Mouse (Mus musculus) forebrain, embryonic 10.5 days (tissue): ENCODE measurements around the gene Fam234b. TPM values are rescaled to one million over a fixed set of nuclear protein-coding genes. Genes with fewer than 3 reads are reported as not detected.

Experiments used
- DNase-seq: peaks from one replicate; pipeline ENCODE4 v3.0.0-alpha.2; 2017; ENCODE audit warnings: low spot score; ENCODE audit errors: extremely low spot score
- H3K27ac ChIP-seq: fragments of 300-500 bp; sonication (generic); 2 replicates; pipeline ENCODE4 v1.5.1; 2016; ENCODE audit warnings: mild to moderate bottlenecking
- H3K27me3 ChIP-seq: fragments of 300-500 bp; sonication (generic); 2 replicates; pipeline ENCODE4 v1.6.1; 2016; ENCODE audit warnings: mild to moderate bottlenecking; ENCODE audit not compliant: poor library complexity, severe bottlenecking
- H3K36me3 ChIP-seq: fragments of 300-500 bp; sonication (generic); replicated peaks from 2 replicates; pipeline ENCODE4 v1.6.1; 2016; ENCODE audit warnings: mild to moderate bottlenecking, moderate library complexity
- H3K4me1 ChIP-seq: fragments of 300-500 bp; sonication (generic); 2 replicates; pipeline ENCODE4 v1.6.1; 2016
- H3K4me3 ChIP-seq: fragments of 300-500 bp; sonication (generic); 2 replicates; pipeline ENCODE4 v1.5.1; 2016; ENCODE audit warnings: mild to moderate bottlenecking, moderate library complexity
- H3K9me3 ChIP-seq: fragments of 300-500 bp; sonication (generic); 2 replicates; pipeline ENCODE4 v1.6.1; 2016; ENCODE audit warnings: mild to moderate bottlenecking, moderate library complexity
- WGBS: fragments of 180-500 bp; shearing (Covaris S2); methylation state at CpG from one replicate; pipeline ENCODE4 v1.1.7; 2016; 5-methylcytosine and 5-hydroxymethylcytosine counted together
- polyA plus RNA-seq: library from polyadenylated mRNA; unstranded; fragments of >200 nt; fragmentation: Nextera tagmentation; extraction: Ambion mirVana; gene quantifications from 2 replicates; pipeline ENCODE4 v1.2.1, GENCODE M21; 2016

The Fam234b gene
- polyA plus RNA-seq, 1 experiment from 2014 or later: 25.4 TPM

GRCm38 (mm10) chr6:135237326-135237725 lies 39.5 kb downstream of the Fam234b start:
- H3K27ac ChIP-seq: no peak overlapping the region
- no peaks in the 10 kb centered on the region for H3K9me3 ChIP-seq
- DNase-seq: no peak
- WGBS: 86% methylated on average over 14 of the region's 14 CpGs
- 0 out of 2 replicates have a peak, but pooled peaks cover 4% of the 10 kb centered on the region for H3K4me1 ChIP-seq
- no peaks in the 10 kb centered on the region for H3K27me3 ChIP-seq
- peaks cover 23% of the 10 kb centered on the region for H3K36me3 ChIP-seq
- H3K4me3 ChIP-seq: no peak overlapping the region

GRCm38 (mm10) chr6:135238211-135238610 lies 40.4 kb downstream of the Fam234b start:
- no peak for DNase-seq

DNA sequence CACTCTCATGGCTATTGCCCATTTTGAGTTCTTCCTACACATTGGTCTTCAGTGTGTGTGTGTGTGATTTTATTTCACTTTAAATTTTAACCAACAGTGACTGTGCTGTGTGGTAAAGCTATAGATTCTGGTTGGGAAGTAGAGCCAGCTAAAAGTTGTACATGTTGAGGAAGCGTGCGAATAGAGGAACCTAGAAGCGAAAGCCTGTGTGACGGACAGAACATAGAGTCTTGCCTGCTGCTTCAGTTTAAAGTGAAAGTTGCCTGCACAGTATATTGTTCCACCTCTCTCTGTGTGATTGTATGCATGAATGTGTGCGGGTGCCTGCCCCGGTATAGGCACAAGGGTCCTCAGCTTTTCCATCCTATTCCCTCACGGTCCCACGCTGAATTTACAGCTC lies 42.6 kb downstream of the Fam234b start:
- H3K36me3 ChIP-seq: no peaks in the 10 kb centered on the region; the same call in 1 of the 2 replicates
- 97% methylated on average over 8 of the region's 8 CpGs for WGBS
- 0 out of 2 replicates have a peak, but pooled peaks cover 4% of the 10 kb centered on the region for H3K4me1 ChIP-seq
- no peak overlapping the region for H3K27ac ChIP-seq
- H3K9me3 ChIP-seq: no peaks in the 10 kb centered on the region
- no peak overlapping the region for H3K4me3 ChIP-seq
- no peaks in the 10 kb centered on the region for H3K27me3 ChIP-seq
- DNase-seq: no peak

More at GRCm38 (mm10) chr6:135238211-135238610, 40.4 kb downstream of the Fam234b start:
- Histone ChIP-seq H3K27me3 (no peaks in the 10 kb centered on the region), H3K27ac (no peak overlapping the region), H3K4me1 (0 out of 2 replicates have a peak, but pooled peaks cover 4% of the 10 kb centered on the region), H3K9me3 (no peaks in the 10 kb centered on the region), H3K4me3 (no peak overlapping the region), H3K36me3 (peaks cover 16% of the 10 kb centered on the region)
- 51% methylated on average over 4 of the region's 4 CpGs for WGBS

DNA sequence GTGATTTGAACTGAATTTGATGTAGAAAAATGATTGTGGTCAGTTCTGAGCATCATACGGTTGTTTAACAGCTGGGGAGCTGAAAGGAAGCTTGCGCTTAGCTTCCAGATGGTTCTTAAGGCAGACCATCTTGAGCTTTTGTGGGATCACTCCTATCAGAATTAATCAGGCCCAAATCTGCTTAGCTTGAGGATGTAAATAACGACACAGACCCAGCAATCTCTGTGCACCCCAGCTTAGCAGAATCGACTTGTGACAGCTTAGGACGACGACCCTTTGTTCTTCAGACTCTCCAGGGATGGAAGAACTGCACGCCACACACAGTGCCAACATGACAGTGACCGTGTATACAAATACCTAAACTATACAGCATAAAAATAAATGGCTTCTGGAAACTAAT lies 47.8 kb downstream of the Fam234b start:
- Histone ChIP-seq H3K9me3 (no peaks in the 10 kb centered on the region), H3K4me3 (no peak overlapping the region), H3K27ac (no peak overlapping the region), H3K27me3 (peaks cover 6% of the 10 kb centered on the region), H3K36me3 (no peaks in the 10 kb centered on the region), H3K4me1 (peaks cover 7% of the 10 kb centered on the region)
- DNase-seq: no peak
- WGBS: 72% methylated on average over 8 of the region's 8 CpGs

DNA sequence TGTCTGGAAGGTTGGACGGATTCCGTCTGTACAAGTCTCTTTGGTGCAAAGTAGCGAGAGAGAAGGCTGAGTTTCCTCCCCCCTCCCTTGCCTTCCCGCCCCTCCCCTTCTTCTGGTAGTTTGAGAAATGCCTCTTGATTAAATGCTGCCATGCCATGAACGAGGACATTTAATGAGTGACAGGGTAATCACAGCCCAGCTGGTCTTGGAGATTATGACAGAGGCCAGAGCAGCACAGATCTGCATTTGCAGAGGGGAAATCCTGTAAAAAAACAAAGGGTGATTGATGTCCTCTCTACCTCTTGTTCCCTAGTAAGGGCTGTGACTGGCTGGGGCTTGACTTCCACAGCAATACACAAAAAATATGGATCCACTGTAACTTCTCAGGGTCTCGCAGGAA lies 50.1 kb downstream of the Fam234b start:
- Histone ChIP-seq H3K9me3 (no peaks in the 10 kb centered on the region), H3K36me3 (no peaks in the 10 kb centered on the region), H3K27me3 (peaks cover 22% of the 10 kb centered on the region), H3K27ac (no peak overlapping the region), H3K4me3 (no peak overlapping the region), H3K4me1 (peaks cover 29% of the 10 kb centered on the region)
- DNase-seq: no peak
- WGBS: 71% methylated on average over 6 of the region's 6 CpGs

GRCm38 (mm10) chr6:135249846-135250531 lies 52.2 kb downstream of the Fam234b start:
- no peak overlapping the region for H3K4me3 ChIP-seq
- WGBS: 61% methylated on average over 19 of the region's 19 CpGs
- DNase-seq: peak; percentile 60

GRCm38 (mm10) chr6:135250926-135251699 lies 53.3 kb downstream of the Fam234b start:
- H3K9me3 ChIP-seq: 0 out of 2 replicates have a peak, but pooled peaks cover 3% of the 10 kb centered on the region
- 63% methylated on average over 19 of the region's 19 CpGs for WGBS
- H3K27ac ChIP-seq: no peak overlapping the region

More at GRCm38 (mm10) chr6:135249846-135250531, 52.2 kb downstream of the Fam234b start:
- H3K27ac ChIP-seq: 0 out of 2 replicates have a peak overlapping the region, but pooled peaks have one; percentile 15
- H3K27me3 ChIP-seq: peaks cover 29% of the 10 kb centered on the region
- no peaks in the 10 kb centered on the region for H3K36me3 ChIP-seq
- H3K4me1 ChIP-seq: peaks cover 35% of the 10 kb centered on the region
- H3K9me3 ChIP-seq: no peaks in the 10 kb centered on the region

DNA sequence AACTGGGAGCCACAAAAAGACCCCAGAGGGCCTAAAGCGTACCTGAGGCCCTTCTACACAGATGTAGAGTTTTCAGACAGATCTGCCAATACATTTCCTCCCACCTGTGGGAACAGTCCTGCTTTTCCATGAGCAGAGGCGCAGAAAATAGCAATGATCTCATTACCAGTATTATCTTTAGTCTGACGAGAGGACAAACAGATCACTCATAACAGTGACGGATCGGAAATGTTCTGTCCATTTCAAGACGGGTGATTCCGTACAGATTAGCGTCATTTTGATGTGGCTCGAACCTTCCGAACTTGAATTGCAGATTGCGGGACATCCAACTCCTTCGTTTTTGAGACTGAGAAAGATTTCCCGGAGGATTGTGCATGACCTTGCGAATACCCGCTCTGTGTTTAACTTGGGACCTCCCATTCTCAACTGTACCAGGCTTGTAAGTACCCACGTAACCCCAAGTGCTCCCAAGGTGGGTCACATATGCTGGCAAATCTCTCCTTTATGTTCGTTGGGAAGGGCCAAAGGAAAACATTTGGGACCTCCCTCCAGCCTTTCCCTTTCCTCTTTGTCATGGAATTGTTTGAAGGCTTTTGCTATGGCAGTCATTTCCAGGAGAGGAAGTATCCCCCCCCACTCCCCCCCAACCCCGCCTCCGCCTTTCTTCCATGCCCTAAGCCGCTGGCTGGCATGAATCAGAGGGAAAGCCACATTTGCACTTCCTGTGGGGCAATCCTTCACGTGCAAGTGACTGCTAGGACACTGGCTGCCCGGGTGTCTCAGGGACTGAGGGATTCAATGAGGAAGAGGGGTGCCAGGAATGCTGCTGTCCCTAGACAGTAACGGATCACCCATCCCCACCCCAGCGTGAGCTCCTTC lies 54.3 kb downstream of the Fam234b start:
- H3K9me3 ChIP-seq: 0 out of 2 replicates have a peak, but pooled peaks cover 3% of the 10 kb centered on the region
- no peaks in the 10 kb centered on the region for H3K36me3 ChIP-seq
- peaks cover 35% of the 10 kb centered on the region for H3K4me1 ChIP-seq
- DNase-seq: no peak
- peaks cover 29% of the 10 kb centered on the region for H3K27me3 ChIP-seq
- H3K4me3 ChIP-seq: peak overlapping the region; percentile 40
- 52% methylated on average over 24 of the region's 24 CpGs for WGBS
- peak overlapping the region; percentile 78 for H3K27ac ChIP-seq

More at GRCm38 (mm10) chr6:135250926-135251699, 53.3 kb downstream of the Fam234b start:
- Histone ChIP-seq H3K27me3 (peaks cover 29% of the 10 kb centered on the region), H3K4me3 (no peak overlapping the region), H3K4me1 (peaks cover 35% of the 10 kb centered on the region), H3K36me3 (no peaks in the 10 kb centered on the region)
- no peak for DNase-seq

- Histone ChIP-seq H3K36me3 (no peaks in the 10 kb centered on the region), H3K4me1 (peaks cover 35% of the 10 kb centered on the region), H3K9me3 (0 out of 2 replicates have a peak, but pooled peaks cover 3% of the 10 kb centered on the region), H3K27ac (peak overlapping the region; percentile 78), H3K27me3 (peaks cover 29% of the 10 kb centered on the region), H3K4me3 (peak overlapping the region; percentile 40)
- DNase-seq: peak; percentile 86
- WGBS: 3% methylated on average over 16 of the region's 16 CpGs
Measured at GRCm38 (mm10) chr6:135252728-135253077, 54.9 kb downstream of the Fam234b start.

DNA sequence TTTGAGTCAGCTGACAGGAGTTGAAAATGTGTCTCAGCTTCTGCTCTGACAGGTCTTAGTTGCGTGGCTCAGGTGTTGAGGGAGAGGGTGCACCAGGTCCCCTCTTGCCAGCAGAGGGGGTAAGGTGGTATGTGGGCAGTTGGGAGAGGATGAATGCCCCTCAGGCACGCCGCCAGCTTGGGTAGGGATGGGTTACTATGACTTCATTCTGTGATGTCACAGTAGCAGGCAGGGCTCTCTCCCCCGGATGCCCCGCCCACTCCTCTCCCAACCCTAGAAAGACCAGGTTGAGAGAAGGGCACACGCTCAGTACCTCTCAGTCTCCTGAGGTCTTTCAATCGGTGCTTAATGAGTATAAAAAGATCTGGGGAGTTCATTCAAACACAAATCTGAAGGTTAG lies 56.4 kb downstream of the Fam234b start, which contains the start of gene Gsg1:
Gsg1 (minus strand) TSS at position 199 of the 400 bp plus-strand sequence.
- Histone ChIP-seq H3K27me3 (peaks cover 29% of the 10 kb centered on the region), H3K9me3 (0 out of 2 replicates have a peak, but pooled peaks cover 3% of the 10 kb centered on the region), H3K4me3 (no peak within 1 kb of the TSS), H3K4me1 (peaks cover 35% of the 10 kb centered on the region), H3K27ac (peak within 1 kb of the TSS; percentile 78), H3K36me3 (no peaks in the 10 kb centered on the region)
- no peak for DNase-seq
- 77% methylated on average over 7 of the region's 7 CpGs for WGBS

DNA sequence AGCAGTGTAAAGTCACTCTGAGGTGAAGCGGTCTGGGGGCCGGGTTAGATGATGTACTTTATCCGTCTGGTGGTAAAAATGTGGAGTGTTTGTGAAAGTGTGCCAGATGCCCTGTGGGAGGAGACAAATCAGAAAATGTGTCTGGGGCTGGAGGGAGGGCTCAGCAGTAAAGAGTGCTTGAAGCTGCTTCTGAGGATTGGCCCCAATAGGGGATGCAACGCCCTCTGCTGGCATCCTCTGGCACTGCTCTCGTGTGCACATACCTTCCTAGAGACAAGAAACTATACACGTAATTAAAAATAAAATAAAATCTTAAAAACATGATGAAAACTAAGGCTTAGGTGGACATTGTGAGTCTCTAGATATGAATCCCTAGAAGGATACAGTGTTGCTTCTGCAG lies 62.7 kb downstream of the Fam234b start:
- Histone ChIP-seq H3K36me3 (no peaks in the 10 kb centered on the region), H3K4me3 (no peak overlapping the region), H3K9me3 (0 out of 2 replicates have a peak, but pooled peaks cover 6% of the 10 kb centered on the region), H3K4me1 (no peaks in the 10 kb centered on the region), H3K27ac (no peak overlapping the region), H3K27me3 (no peaks in the 10 kb centered on the region)
- no peak for DNase-seq
- WGBS: 88% methylated on average over 6 of the region's 6 CpGs

DNA sequence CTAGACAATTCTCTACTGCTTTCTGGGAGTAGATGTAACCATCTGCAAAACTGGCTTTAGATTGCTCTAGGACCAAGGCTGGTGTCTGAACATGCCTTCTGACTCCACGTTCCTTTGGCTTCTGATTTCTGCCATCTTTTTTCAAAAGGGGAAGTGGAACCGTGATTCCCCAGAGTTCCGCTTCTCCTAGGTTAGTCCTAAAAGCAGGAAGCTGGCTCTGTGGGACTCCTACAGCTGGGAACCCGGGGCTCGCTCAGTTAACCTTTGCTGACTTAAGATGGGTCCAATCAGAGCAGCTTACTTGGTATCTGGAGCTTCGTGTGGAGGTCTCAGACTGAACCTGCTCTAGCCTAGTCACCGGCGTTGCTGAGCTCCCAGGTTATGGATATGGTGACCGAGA lies 63.3 kb downstream of the Fam234b start:
- Histone ChIP-seq H3K4me3 (no peak overlapping the region), H3K36me3 (no peaks in the 10 kb centered on the region), H3K27ac (no peak overlapping the region), H3K9me3 (0 out of 2 replicates have a peak, but pooled peaks cover 3% of the 10 kb centered on the region), H3K4me1 (no peaks in the 10 kb centered on the region), H3K27me3 (no peaks in the 10 kb centered on the region)
- no peak for DNase-seq
- 89% methylated on average over 9 of the region's 9 CpGs for WGBS
